Comparison of ENCODE assay signal across 8 mouse cellular contexts in the genomic region with DNA sequence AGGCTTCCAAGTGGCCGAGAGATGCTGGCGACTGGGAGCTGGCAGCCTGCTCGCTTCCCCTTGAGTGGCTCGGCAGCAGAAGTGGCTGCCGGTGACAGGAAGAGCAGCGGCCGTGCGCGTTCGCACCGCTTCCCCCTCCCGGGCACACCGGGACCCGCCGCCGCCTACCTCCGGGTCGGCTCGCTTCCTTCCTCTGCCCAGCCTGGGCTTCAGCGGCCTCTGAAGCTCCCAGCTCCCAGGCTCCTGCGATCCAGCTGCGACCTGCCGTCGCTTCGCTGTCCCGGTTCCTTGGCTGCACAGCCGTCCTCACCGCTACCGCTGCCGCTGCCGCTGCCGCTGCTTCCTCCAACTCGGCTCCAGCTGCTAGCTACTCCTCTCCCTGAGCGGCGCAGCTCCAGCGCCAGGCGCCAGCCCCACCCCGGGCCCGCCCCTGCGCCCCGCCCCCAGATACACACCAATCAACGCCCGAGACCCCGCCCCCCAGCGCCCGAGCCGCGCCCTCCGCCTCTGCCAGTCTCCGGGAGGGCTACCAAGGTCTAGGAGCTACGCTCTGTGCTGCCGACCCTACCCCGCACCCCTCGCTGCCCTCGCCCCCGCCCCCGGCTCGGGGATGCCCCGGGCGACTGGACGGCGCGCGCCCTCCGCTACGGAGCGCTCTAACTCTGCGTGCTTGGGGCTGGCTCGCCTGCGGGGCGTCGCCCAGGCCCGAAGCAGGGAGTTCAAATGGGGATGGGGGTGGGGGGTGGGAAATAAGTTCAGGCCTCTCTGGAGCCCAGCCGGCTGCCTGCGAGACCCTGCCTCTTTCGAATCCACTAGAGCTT. TPM values are rescaled to one million over a fixed set of nuclear protein-coding genes. Genes with fewer than 3 reads are reported as not detected.
A peak's percentile ranks its signal among the peaks of the same experiment; 100 is the strongest.
DNase-seq lines count a peak whose midpoint lies in the region; ATAC-seq and TF ChIP-seq lines count a peak whose summit lies in the region.

A gene (minus strand): TSS at position 409 of the 821 bp plus-strand sequence.

- in situ Hi-C loops in Patski (cut with MboI; ENCODE audit: low pct_unique_long_range_greater_than_20kb) = loop anchor here (10.0 kb wide), 2 partner anchors 467 to 877 kb away; no protein-coding TSS in a partner anchor

- peak within 1 kb of the TSS; percentile 67 for H3K4me2 ChIP-seq in hindbrain, embryonic 14.5 days (replicated peaks)

- CTCF ChIA-PET in Patski (lab: Charles Lee) = interaction anchor here (1.4 kb wide), 1 partner anchor 57 kb away, joined by 4 read pairs; no protein-coding TSS in a partner anchor

- peak; percentile 89 for ATAC-seq in Patski
- peak; percentile 98 for ATAC-seq in hindbrain, embryonic 14.5 days (ENCODE audit: low FRiP score)

- H3K36me3 ChIP-seq in hindbrain, embryonic 14.5 days (replicated peaks; ENCODE audit: control insufficient read depth, insufficient read depth) = no peaks in the 10 kb centered on the region

- H3K9me3 ChIP-seq in hindbrain, embryonic 14.5 days (ENCODE audit: control insufficient read depth, low read length) = no peaks in the 10 kb centered on the region

- peak within 1 kb of the TSS; percentile 90 for H3K9ac ChIP-seq in hindbrain, embryonic 14.5 days

- H3K4me1 ChIP-seq in hindbrain, embryonic 14.5 days (replicated peaks; ENCODE audit: control insufficient read depth, insufficient read depth, low read length) = peaks cover 19% of the 10 kb centered on the region

- no peak for TF ChIP-seq CTCF in Patski (IDR thresholded peaks at IDR 0.05)

- H3K27me3 ChIP-seq in Patski = no peaks in the 10 kb centered on the region
- no peaks in the 10 kb centered on the region for H3K27me3 ChIP-seq in hindbrain, embryonic 14.5 days (ENCODE audit: control insufficient read depth, insufficient read depth, low read length)

- peak; percentile 68 for DNase-seq in Patski (ENCODE audit: low read depth, low spot score)
- DNase-seq in cerebellum, postnatal 14 days = peak; percentile 98
- DNase-seq in frontal cortex, postnatal 25 days (ENCODE audit: low spot score in 2 of 2) = peak; percentile 90
- peak; percentile 94 for DNase-seq in hindbrain, embryonic 14.5 days (ENCODE audit: low spot score)
- DNase-seq in left cerebral cortex, adult 11 months (ENCODE audit: low spot score) = peak; percentile 93
- peak; percentile 98 for DNase-seq in lung, postnatal 4 days
- DNase-seq in retina, postnatal 7 days (ENCODE audit: low read depth, low spot score) = peak; percentile 92
- DNase-seq in urinary bladder, adult 2 months (ENCODE audit: low spot score) = peak; percentile 97

- WGBS in hindbrain, embryonic 14.5 days = 2% methylated on average over 73 of the region's 76 CpGs

- H3K27ac ChIP-seq in hindbrain, embryonic 14.5 days = peak within 1 kb of the TSS; percentile 96

- peak within 1 kb of the TSS; percentile 86 for H3K4me3 ChIP-seq in hindbrain, embryonic 14.5 days (replicated peaks; ENCODE audit: low read length)

- POLR2A ChIA-PET in Patski (lab: Charles Lee) = interaction anchor here (0.5 to 1.0 kb wide), 5 partner anchors 28 to 1133 kb away, joined by 3 to 7 read pairs (median 3); no protein-coding TSS in a partner anchor

RNA-seq across cellular contexts. Expression of the gene that starts here (rescaled TPM):
- 31.1 TPM for polyA plus RNA-seq in Patski (2021)
- 86.7 and 94.5 TPM in 2 replicates for polyA plus RNA-seq in hindbrain, embryonic 14.5 days (2014; fragmentation: Nextera tagmentation; extraction: Ambion mirVana)
- 30.9 and 49.8 TPM in 2 replicates for polyA plus RNA-seq in urinary bladder, adult 2 months (2012; rRNA removed)

Comparison
In these comparisons a context has a peak if more than half of its experiments do, and no peak if none do; other contexts are left out.
1. Peak in every context shown above with its lines: DNase-seq, ATAC-seq, H3K4me3 ChIP-seq and H3K27ac ChIP-seq.